Mouse (Mus musculus): ENCODE data around the gene Disc1. TPM values are rescaled to one million over a fixed set of nuclear protein-coding genes. Genes with fewer than 3 reads are reported as not detected.
A peak's percentile ranks its signal among the peaks of the same experiment; 100 is the strongest.

Disc1 gene
- polyA plus RNA-seq, 1 experiment from 2014 or later = 2.1 TPM

DNA sequence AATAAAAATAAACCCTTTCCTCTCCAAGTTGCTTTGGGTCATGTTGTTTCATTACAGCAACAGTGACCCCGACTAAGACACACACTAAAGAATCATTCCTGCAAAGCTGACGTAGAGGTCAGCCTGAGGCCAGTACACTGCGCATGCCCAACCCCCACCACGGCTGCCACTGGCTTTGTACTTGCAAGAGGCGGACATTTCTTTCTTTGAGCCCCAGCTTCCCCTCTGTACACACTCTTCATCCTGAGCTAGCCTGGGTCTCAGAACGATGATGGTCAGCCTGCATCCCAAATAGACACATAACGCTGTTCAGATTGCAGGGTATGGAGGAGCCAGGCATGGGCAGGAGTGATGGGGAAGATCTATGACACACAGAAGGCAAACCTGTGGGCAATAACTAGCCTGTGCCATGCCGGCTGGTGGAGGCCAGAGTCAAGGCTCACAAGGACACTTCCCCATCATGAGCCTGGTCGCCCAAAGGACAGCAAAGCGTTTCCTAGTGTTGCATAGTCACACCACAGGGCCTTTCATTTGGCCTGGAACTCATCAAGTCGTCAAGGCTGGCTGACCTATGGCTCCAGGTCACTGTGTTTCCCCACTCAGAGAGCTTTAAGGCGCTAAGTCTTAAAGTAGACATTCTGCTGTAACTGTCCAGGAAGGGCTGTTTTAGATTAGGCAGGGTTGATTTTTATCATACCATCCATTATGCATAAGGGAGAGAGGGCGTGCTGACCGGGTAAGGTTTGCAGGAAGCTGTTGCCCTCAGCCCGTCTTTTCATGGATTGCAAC lies 13.2 kb upstream of the Disc1 start:
- H3K9me3 ChIP-seq (ENCODE audit: low read length) = peaks cover 10% of the 10 kb centered on the region; the same call in 1 of the 2 replicates
- H3K4me3 ChIP-seq (ENCODE audit: low read length) = no peak overlapping the region
- H3K27ac ChIP-seq (ENCODE audit: low read length) = no peak overlapping the region
- H3K9ac ChIP-seq (replicated peaks; ENCODE audit: low read length) = no peak overlapping the region
- H3K4me1 ChIP-seq (ENCODE audit: insufficient read depth, low read length) = 0 out of 2 replicates have a peak, but pooled peaks cover 5% of the 10 kb centered on the region
- peaks cover 26% of the 10 kb centered on the region for H3K36me3 ChIP-seq (ENCODE audit: insufficient read depth, low read length)
- 63% methylated on average over 15 of the region's 15 CpGs for WGBS
- H3K27me3 ChIP-seq (ENCODE audit: insufficient read depth, low read length) = no peaks in the 10 kb centered on the region
- H3K4me2 ChIP-seq (replicated peaks; ENCODE audit: low read depth, low read length) = no peak overlapping the region
- ATAC-seq (ENCODE audit: low FRiP score, low TSS enrichment) = no peak

DNA sequence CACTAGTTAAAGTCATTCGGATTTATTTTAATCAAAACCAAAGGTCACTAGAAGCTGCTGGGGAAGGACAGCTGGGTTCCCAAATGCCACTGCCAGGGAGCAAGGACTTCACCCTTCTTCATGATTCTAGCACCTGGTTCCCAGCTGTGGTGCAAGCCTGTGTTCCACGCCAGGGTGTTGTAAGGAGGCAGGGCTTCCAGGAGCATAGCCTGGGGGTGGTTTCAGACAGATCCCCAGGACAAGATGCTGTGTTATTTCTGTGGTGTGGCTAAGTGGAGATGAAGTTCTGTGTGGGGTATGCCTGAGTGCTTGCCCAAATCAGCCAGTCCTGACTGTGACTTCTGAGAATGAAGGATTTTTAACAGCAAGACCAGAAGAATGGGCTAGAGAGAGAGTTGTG lies 12.5 kb upstream of the Disc1 start:
- Histone ChIP-seq H3K36me3 (ENCODE audit: insufficient read depth, low read length) (peaks cover 26% of the 10 kb centered on the region), H3K9ac (replicated peaks; ENCODE audit: low read length) (no peak overlapping the region), H3K27ac (ENCODE audit: low read length) (no peak overlapping the region), H3K4me3 (ENCODE audit: low read length) (no peak overlapping the region), H3K9me3 (ENCODE audit: low read length) (peaks cover 10% of the 10 kb centered on the region; the same call in 1 of the 2 replicates), H3K4me2 (replicated peaks; ENCODE audit: low read depth, low read length) (no peak overlapping the region), H3K4me1 (ENCODE audit: insufficient read depth, low read length) (0 out of 2 replicates have a peak, but pooled peaks cover 5% of the 10 kb centered on the region), H3K27me3 (ENCODE audit: insufficient read depth, low read length) (no peaks in the 10 kb centered on the region)
- 65% methylated on average over 2 of the region's 2 CpGs for WGBS
- no peak for ATAC-seq (ENCODE audit: low FRiP score, low TSS enrichment)

DNA sequence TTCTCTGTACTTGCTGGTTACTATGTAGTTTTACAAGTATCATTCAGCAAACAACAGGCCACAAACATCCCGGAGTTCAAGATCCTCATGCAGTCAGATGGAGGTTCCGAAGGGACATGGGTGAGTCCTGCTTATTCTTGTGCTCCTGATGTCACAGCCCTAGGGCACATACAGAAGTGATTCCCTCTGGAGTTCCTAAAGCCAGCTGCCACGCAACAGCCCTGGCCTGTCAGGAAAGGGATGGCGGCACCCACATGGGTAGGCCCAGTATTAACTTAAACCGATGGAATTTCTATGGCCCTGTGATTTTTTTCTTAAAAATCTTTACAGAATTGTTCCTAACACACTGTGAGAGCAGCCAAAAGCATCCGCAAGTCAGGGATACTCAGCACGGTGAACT lies 10.6 kb upstream of the Disc1 start:
- Histone ChIP-seq H3K9me3 (ENCODE audit: low read length) (peaks cover 10% of the 10 kb centered on the region; the same call in 1 of the 2 replicates), H3K9ac (replicated peaks; ENCODE audit: low read length) (no peak overlapping the region), H3K27ac (ENCODE audit: low read length) (no peak overlapping the region), H3K36me3 (ENCODE audit: insufficient read depth, low read length) (peaks cover 22% of the 10 kb centered on the region), H3K27me3 (ENCODE audit: insufficient read depth, low read length) (no peaks in the 10 kb centered on the region), H3K4me2 (replicated peaks; ENCODE audit: low read depth, low read length) (no peak overlapping the region), H3K4me1 (ENCODE audit: insufficient read depth, low read length) (0 out of 2 replicates have a peak, but pooled peaks cover 5% of the 10 kb centered on the region), H3K4me3 (ENCODE audit: low read length) (no peak overlapping the region)
- WGBS = 70% methylated on average over 7 of the region's 7 CpGs
- ATAC-seq (ENCODE audit: low FRiP score, low TSS enrichment) = no peak

DNA sequence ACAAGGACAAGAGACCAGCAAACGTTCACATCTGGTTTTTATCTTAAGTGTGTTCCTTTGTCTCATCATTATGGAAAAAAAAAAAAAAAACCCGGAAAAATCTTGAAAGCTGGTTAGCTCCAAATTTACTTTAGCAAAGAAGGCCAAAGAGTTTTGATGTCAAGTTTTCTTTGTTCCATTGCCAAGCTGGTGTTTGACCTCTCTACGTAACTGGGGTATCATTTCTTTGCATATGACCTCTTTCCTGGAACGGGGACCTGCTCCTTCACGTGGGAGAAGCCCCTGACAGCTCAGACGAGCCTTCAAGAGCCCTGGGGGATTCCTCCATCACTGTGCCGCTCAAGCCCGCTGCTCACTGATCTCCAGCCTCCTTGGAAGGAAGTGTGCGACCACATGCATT lies 10.1 kb upstream of the Disc1 start:
- 0 out of 2 replicates have a peak overlapping the region, but pooled peaks have one; percentile 10 for H3K27ac ChIP-seq (ENCODE audit: low read length)
- H3K27me3 ChIP-seq (ENCODE audit: insufficient read depth, low read length) = no peaks in the 10 kb centered on the region
- H3K9ac ChIP-seq (replicated peaks; ENCODE audit: low read length) = no peak overlapping the region
- H3K4me2 ChIP-seq (replicated peaks; ENCODE audit: low read depth, low read length) = no peak overlapping the region
- no peak overlapping the region for H3K4me3 ChIP-seq (ENCODE audit: low read length)
- no peak for ATAC-seq (ENCODE audit: low FRiP score, low TSS enrichment)
- peaks cover 10% of the 10 kb centered on the region; the same call in 1 of the 2 replicates for H3K9me3 ChIP-seq (ENCODE audit: low read length)
- 0 out of 2 replicates have a peak, but pooled peaks cover 5% of the 10 kb centered on the region for H3K4me1 ChIP-seq (ENCODE audit: insufficient read depth, low read length)
- 25% methylated on average over 9 of the region's 9 CpGs for WGBS
- peaks cover 19% of the 10 kb centered on the region for H3K36me3 ChIP-seq (ENCODE audit: insufficient read depth, low read length)

DNA sequence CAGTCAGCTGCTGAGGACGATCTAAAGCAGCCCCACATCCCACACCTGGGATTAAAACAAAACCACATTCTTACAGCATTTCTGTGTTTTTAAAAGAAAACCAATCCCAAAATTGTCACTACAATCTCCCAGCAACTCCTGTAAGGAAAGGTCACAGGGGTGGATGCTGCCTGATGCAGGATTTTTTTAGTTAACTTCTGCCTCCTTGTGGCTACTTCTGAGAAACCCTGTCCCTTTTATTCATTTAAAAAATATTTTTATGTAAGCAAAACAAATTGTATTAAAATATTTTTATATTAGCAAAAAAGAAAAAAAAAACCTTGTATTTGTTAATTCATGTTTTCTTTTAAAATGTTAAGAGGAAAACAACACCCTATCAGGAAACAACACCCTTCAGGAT lies 8.2 kb upstream of the Disc1 start:
- Histone ChIP-seq H3K4me3 (ENCODE audit: low read length) (no peak overlapping the region), H3K9me3 (ENCODE audit: low read length) (no peaks in the 10 kb centered on the region), H3K27ac (ENCODE audit: low read length) (no peak overlapping the region), H3K9ac (replicated peaks; ENCODE audit: low read length) (no peak overlapping the region), H3K4me1 (ENCODE audit: insufficient read depth, low read length) (0 out of 2 replicates have a peak, but pooled peaks cover 5% of the 10 kb centered on the region), H3K4me2 (replicated peaks; ENCODE audit: low read depth, low read length) (no peak overlapping the region), H3K27me3 (ENCODE audit: insufficient read depth, low read length) (no peaks in the 10 kb centered on the region), H3K36me3 (ENCODE audit: insufficient read depth, low read length) (peaks cover under 1% of the 10 kb centered on the region; the same call in 1 of the 2 replicates)
- WGBS = 88% methylated on average over 1 of the region's 1 CpGs
- no peak for ATAC-seq (ENCODE audit: low FRiP score, low TSS enrichment)

DNA sequence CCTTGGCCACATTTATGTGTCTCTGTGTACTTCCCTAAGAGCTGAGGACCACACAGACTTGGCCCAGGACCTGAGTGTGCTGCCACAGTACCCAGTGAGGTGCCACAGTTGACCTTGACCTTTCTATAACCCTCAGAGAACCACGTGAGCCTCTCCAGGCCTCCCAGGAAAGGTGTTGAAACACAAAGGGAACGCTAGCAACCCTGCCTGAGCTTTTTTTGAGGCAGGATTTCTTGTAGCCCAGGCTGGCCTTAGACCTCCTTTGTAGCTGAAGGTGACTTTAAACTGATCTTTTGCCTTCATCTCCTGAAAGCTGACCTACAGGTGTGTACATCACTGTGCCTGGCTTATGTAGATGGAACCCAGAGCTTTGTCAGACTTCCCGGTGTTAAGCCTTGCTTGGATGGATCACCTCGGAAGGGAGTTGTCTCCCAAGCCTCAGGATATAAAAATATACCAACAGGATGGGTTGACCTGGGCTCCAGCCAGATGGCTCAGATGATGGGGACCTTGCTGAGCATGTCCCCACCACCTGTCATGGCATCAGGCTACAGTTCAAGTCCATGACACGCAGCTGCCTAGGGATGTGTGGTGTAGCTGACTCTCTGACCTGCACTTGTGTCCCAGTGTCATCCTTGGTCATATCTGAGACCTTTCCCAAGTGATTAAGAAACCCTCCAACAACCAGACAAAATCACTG lies 4.8 kb upstream of the Disc1 start:
- Histone ChIP-seq H3K4me2 (replicated peaks; ENCODE audit: low read depth, low read length) (no peak overlapping the region), H3K9me3 (ENCODE audit: low read length) (no peaks in the 10 kb centered on the region), H3K27me3 (ENCODE audit: insufficient read depth, low read length) (peaks cover 9% of the 10 kb centered on the region), H3K36me3 (ENCODE audit: insufficient read depth, low read length) (no peaks in the 10 kb centered on the region), H3K4me1 (ENCODE audit: insufficient read depth, low read length) (peaks cover 6% of the 10 kb centered on the region), H3K27ac (ENCODE audit: low read length) (no peak overlapping the region), H3K4me3 (ENCODE audit: low read length) (no peak overlapping the region), H3K9ac (replicated peaks; ENCODE audit: low read length) (no peak overlapping the region)
- ATAC-seq (ENCODE audit: low FRiP score, low TSS enrichment) = no peak
- 66% methylated on average over 5 of the region's 5 CpGs for WGBS

DNA sequence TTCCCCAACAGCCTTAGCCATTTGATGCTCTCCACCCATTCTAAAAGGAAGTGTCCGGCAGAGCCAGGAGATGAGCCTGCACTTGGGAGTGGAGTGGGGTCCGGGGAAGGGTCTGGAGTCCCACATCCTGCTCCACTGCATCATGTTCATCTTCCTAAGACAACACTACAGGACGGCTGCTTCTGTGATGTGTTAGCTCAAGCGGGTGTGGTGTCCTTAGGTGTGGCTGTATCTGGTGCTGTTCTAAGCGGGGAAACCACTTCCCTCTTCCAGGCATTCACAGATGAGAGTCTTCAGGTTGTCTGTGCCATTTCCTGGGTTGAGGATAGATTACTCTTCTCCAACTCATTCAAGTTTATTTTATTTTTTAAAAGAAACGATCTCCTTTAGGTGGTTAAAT lies 4.2 kb upstream of the Disc1 start:
- Histone ChIP-seq H3K27me3 (ENCODE audit: insufficient read depth, low read length) (peaks cover 11% of the 10 kb centered on the region), H3K9me3 (ENCODE audit: low read length) (no peaks in the 10 kb centered on the region), H3K4me3 (ENCODE audit: low read length) (no peak overlapping the region), H3K4me1 (ENCODE audit: insufficient read depth, low read length) (peaks cover 11% of the 10 kb centered on the region), H3K9ac (replicated peaks; ENCODE audit: low read length) (no peak overlapping the region), H3K27ac (ENCODE audit: low read length) (no peak overlapping the region), H3K36me3 (ENCODE audit: insufficient read depth, low read length) (no peaks in the 10 kb centered on the region), H3K4me2 (replicated peaks; ENCODE audit: low read depth, low read length) (no peak overlapping the region)
- 63% methylated on average over 6 of the region's 6 CpGs for WGBS
- no peak for ATAC-seq (ENCODE audit: low FRiP score, low TSS enrichment)

DNA sequence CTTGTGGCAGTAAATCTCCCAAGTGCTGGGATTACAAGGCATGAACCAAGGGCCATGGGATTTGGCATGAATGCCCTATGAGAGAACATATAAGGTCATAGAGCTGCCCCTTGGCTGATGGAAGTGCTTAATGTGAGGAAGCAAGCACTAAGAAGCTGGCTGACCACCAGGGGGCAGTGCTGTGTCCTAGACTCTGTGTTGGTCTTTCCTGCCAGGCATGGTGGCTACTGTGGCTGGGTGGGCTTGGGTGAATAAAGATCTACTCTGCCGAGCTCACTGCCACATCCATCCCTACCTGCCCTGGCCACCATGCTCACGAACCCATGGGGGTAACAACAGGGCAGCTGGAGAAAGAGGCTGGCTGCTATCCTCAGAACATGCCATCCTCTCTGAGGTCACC lies 2.0 kb upstream of the Disc1 start:
- Histone ChIP-seq H3K36me3 (ENCODE audit: insufficient read depth, low read length) (no peaks in the 10 kb centered on the region), H3K4me1 (ENCODE audit: insufficient read depth, low read length) (peaks cover 11% of the 10 kb centered on the region), H3K9ac (replicated peaks; ENCODE audit: low read length) (no peak overlapping the region), H3K27ac (ENCODE audit: low read length) (no peak overlapping the region), H3K4me3 (ENCODE audit: low read length) (no peak overlapping the region), H3K9me3 (ENCODE audit: low read length) (no peaks in the 10 kb centered on the region), H3K27me3 (ENCODE audit: insufficient read depth, low read length) (peaks cover 21% of the 10 kb centered on the region), H3K4me2 (replicated peaks; ENCODE audit: low read depth, low read length) (no peak overlapping the region)
- ATAC-seq (ENCODE audit: low FRiP score, low TSS enrichment) = no peak
- WGBS = 38% methylated on average over 2 of the region's 2 CpGs

DNA sequence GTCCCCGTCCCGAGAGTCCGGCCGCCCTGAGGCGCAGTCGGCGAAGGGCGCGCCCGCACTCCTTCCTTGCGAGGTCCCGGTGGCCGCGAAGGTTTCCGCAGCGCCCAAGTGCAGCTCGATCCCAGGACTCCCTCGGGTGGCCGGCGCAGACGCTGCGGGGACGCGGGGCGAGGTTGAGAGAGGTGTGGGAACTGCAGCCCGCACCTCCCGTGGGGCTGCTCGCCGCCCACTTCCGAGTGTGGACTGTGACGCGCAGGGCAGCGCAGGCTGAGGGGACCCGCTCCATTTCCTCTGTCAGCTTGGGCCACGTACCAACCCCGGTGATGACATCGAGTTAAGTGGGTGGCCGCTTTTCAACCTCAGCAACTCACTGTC lies 428 bp downstream of the Disc1 start:
- Histone ChIP-seq H3K4me3 (ENCODE audit: low read length) (peak overlapping the region; percentile 74), H3K27me3 (ENCODE audit: insufficient read depth, low read length) (peaks cover 21% of the 10 kb centered on the region), H3K9ac (replicated peaks; ENCODE audit: low read length) (peak overlapping the region; percentile 80), H3K27ac (ENCODE audit: low read length) (peak overlapping the region; percentile 78), H3K36me3 (ENCODE audit: insufficient read depth, low read length) (no peaks in the 10 kb centered on the region), H3K9me3 (ENCODE audit: low read length) (no peaks in the 10 kb centered on the region), H3K4me2 (replicated peaks; ENCODE audit: low read depth, low read length) (peak overlapping the region; percentile 95), H3K4me1 (ENCODE audit: insufficient read depth, low read length) (peaks cover 11% of the 10 kb centered on the region)
- peak; percentile 70 for ATAC-seq (ENCODE audit: low FRiP score, low TSS enrichment)
- WGBS = 0% methylated on average over 36 of the region's 38 CpGs

DNA sequence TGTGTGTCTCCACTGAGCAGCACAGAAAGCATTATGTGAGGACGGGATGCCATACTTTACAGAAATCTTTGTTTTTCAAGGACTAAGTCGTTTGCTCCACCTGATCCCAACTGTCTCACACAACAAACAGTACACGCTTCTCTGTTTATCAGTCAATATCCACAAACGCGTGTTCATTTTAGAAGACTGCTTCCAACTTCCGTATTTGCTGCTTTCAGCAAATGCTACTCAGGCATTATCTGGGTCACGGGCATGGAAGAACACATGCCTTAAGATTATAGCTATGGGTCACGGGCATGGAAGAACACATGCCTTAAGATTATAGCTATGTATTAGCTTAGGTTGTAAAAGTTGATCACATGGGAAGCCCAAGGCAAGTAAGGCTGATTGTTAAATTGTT lies 6.9 kb downstream of the Disc1 start:
- H3K36me3 ChIP-seq (ENCODE audit: insufficient read depth, low read length) = no peaks in the 10 kb centered on the region
- H3K9ac ChIP-seq (replicated peaks; ENCODE audit: low read length) = no peak overlapping the region
- H3K4me2 ChIP-seq (replicated peaks; ENCODE audit: low read depth, low read length) = no peak overlapping the region
- 86% methylated on average over 8 of the region's 8 CpGs for WGBS
- H3K27ac ChIP-seq (ENCODE audit: low read length) = no peak overlapping the region
- H3K4me3 ChIP-seq (ENCODE audit: low read length) = no peak overlapping the region
- no peaks in the 10 kb centered on the region for H3K4me1 ChIP-seq (ENCODE audit: insufficient read depth, low read length)
- H3K9me3 ChIP-seq (ENCODE audit: low read length) = no peaks in the 10 kb centered on the region
- no peaks in the 10 kb centered on the region for H3K27me3 ChIP-seq (ENCODE audit: insufficient read depth, low read length)
- no peak for ATAC-seq (ENCODE audit: low FRiP score, low TSS enrichment)

All from kidney, embryonic 16.5 days (tissue).